Mouse (Mus musculus) heart, adult 2 months (tissue): ENCODE results near the gene Snrpd3.

Source experiments
- EP300 ChIP-seq: fragments of 200-500 bp; IDR thresholded peaks from 2 replicates; pipeline ENCODE4 v1.6.1; 2011; ENCODE audit warnings: low read depth, low read length, control low read depth; ENCODE audit not compliant: insufficient read depth
- POLR2A ChIP-seq: fragments of 200-500 bp; IDR thresholded peaks from 2 replicates; pipeline ENCODE4 v1.6.1; 2011; ENCODE audit warnings: mild to moderate bottlenecking, low read depth, low read length, control low read depth; ENCODE audit not compliant: insufficient read depth

GRCm38 (mm10) chr10:75503692-75504091 is 13.7 kb upstream of the Snrpd3 start:
- TF ChIP-seq EP300 (no peak), POLR2A (no peak)
